In genomic region chr16:42908896-42909295, GRCm38 (mm10) we compare ENCODE assay signal across 14 mouse cellular contexts. TPM values are rescaled to one million over a fixed set of nuclear protein-coding genes. Genes with fewer than 3 reads are reported as not detected.
A peak's percentile ranks its signal among the peaks of the same experiment; 100 is the strongest.
DNase-seq lines count a peak whose midpoint lies in the region; ATAC-seq and TF ChIP-seq lines count a peak whose summit lies in the region.
"Had no signal": no experiment of that assay in that cellular context is flagged by ENCODE, and none has a peak within 500 bp of the region (broad histone marks: within the 10 kb centered on the region; RNA-seq: fewer than 3 reads in every experiment).

No protein-coding gene starts in this region.

- H3K4me3 ChIP-seq in forebrain, embryonic 14.5 days (ENCODE audit: low read depth, low read length): peak overlapping the region; percentile 12; the same call in 1 of the 2 replicates
- H3K4me3 ChIP-seq in forebrain, embryonic 12.5 days (replicated peaks): no peak overlapping the region
- H3K4me3 ChIP-seq in intestine, embryonic 14.5 days (ENCODE audit: low read depth, low read length): no peak overlapping the region
- H3K4me3 ChIP-seq in intestine, postnatal 0 days (ENCODE audit: low read depth, low read length): no peak overlapping the region
- peak overlapping the region; percentile 10; the same call in 1 of the 2 replicates for H3K4me3 ChIP-seq in liver, postnatal 0 days (ENCODE audit: low read depth, low read length)

- TF ChIP-seq EP300 in liver, postnatal 0 days (IDR thresholded peaks at IDR 0.05; ENCODE audit: low read depth): no peak

- peaks cover 10% of the 10 kb centered on the region for H3K4me1 ChIP-seq in forebrain, embryonic 14.5 days (ENCODE audit: control insufficient read depth, insufficient read depth, low read length)
- peaks cover 18% of the 10 kb centered on the region for H3K4me1 ChIP-seq in forebrain, embryonic 12.5 days
- no peaks in the 10 kb centered on the region for H3K4me1 ChIP-seq in intestine, embryonic 14.5 days (replicated peaks; ENCODE audit: control insufficient read depth, insufficient read depth, low read length)
- H3K4me1 ChIP-seq in intestine, postnatal 0 days (replicated peaks; ENCODE audit: control insufficient read depth, insufficient read depth, low read length): no peaks in the 10 kb centered on the region
- peaks cover 8% of the 10 kb centered on the region; the same call in 1 of the 2 replicates for H3K4me1 ChIP-seq in liver, postnatal 0 days (ENCODE audit: insufficient read depth)

- no peaks in the 10 kb centered on the region for H3K27me3 ChIP-seq in forebrain, embryonic 14.5 days (replicated peaks; ENCODE audit: control insufficient read depth, insufficient read depth, low read length)
- no peaks in the 10 kb centered on the region for H3K27me3 ChIP-seq in forebrain, embryonic 12.5 days
- no peaks in the 10 kb centered on the region for H3K27me3 ChIP-seq in intestine, embryonic 14.5 days (replicated peaks; ENCODE audit: control insufficient read depth, insufficient read depth, low read length)
- no peaks in the 10 kb centered on the region for H3K27me3 ChIP-seq in intestine, postnatal 0 days (replicated peaks; ENCODE audit: control insufficient read depth, insufficient read depth, low read length)
- no peaks in the 10 kb centered on the region for H3K27me3 ChIP-seq in liver, postnatal 0 days (ENCODE audit: insufficient read depth, low read length)
- H3K27me3 ChIP-seq: megakaryocyte, embryonic 14.5 days had no signal

- no peaks in the 10 kb centered on the region for H3K36me3 ChIP-seq in forebrain, embryonic 14.5 days (ENCODE audit: control insufficient read depth, insufficient read depth, low read length)
- no peaks in the 10 kb centered on the region for H3K36me3 ChIP-seq in forebrain, embryonic 12.5 days (replicated peaks)
- no peaks in the 10 kb centered on the region for H3K36me3 ChIP-seq in intestine, embryonic 14.5 days (ENCODE audit: control insufficient read depth, insufficient read depth, low read length)
- no peaks in the 10 kb centered on the region for H3K36me3 ChIP-seq in intestine, postnatal 0 days (ENCODE audit: control insufficient read depth, insufficient read depth)
- no peaks in the 10 kb centered on the region for H3K36me3 ChIP-seq in liver, postnatal 0 days (replicated peaks; ENCODE audit: insufficient read depth, low read length)

- peak overlapping the region; percentile 49 for H3K4me2 ChIP-seq in forebrain, embryonic 14.5 days (ENCODE audit: low read length)
- no peak overlapping the region for H3K4me2 ChIP-seq in forebrain, embryonic 12.5 days
- H3K4me2 ChIP-seq in intestine, embryonic 14.5 days (ENCODE audit: low read length): 0 out of 2 replicates have a peak overlapping the region, but pooled peaks have one; percentile 15
- no peak overlapping the region; the same call in 1 of the 2 replicates for H3K4me2 ChIP-seq in intestine, postnatal 0 days (replicated peaks; ENCODE audit: low read depth)
- peak overlapping the region; percentile 40; the same call in 1 of the 2 replicates for H3K4me2 ChIP-seq in liver, postnatal 0 days (ENCODE audit: low read depth, low read length)

- no peak for TF ChIP-seq CTCF in intestine, postnatal 0 days (IDR thresholded peaks at IDR 0.05; ENCODE audit: low read depth)
- no peak for TF ChIP-seq CTCF in liver, postnatal 0 days (IDR thresholded peaks at IDR 0.05; ENCODE audit: low read depth)

- DNase-seq in forebrain, embryonic 14.5 days (ENCODE audit: low spot score): no peak
- no peak for DNase-seq in intestine, embryonic 14.5 days (ENCODE audit: low spot score)
- DNase-seq in liver, postnatal 0 days: no peak
- DNase-seq in liver: no peak
- peak; percentile 12 for DNase-seq in naive thymus-derived CD4-positive, alpha-beta T cell, adult 2 months (ENCODE audit: low read depth)
- DNase-seq in urinary bladder, postnatal 25 days (ENCODE audit: low spot score): no peak
- DNase-seq: adrenal gland, postnatal 10 days; B cell, adult 2 months; cerebellum, postnatal 10 days; left cerebral cortex, postnatal 4 days had no signal

- H3K27ac ChIP-seq in forebrain, embryonic 14.5 days (ENCODE audit: low read depth, low read length): no peak overlapping the region
- no peak overlapping the region for H3K27ac ChIP-seq in forebrain, embryonic 12.5 days
- H3K27ac ChIP-seq in intestine, embryonic 14.5 days (ENCODE audit: low read depth): no peak overlapping the region
- no peak overlapping the region for H3K27ac ChIP-seq in intestine, postnatal 0 days (ENCODE audit: low read depth, low read length)
- no peak overlapping the region for H3K27ac ChIP-seq in liver, postnatal 0 days (ENCODE audit: low read depth)

- H3K9ac ChIP-seq in forebrain, embryonic 14.5 days (ENCODE audit: low read length): no peak overlapping the region
- H3K9ac ChIP-seq in forebrain, embryonic 12.5 days: no peak overlapping the region
- no peak overlapping the region for H3K9ac ChIP-seq in intestine, embryonic 14.5 days (ENCODE audit: low read length)
- no peak overlapping the region for H3K9ac ChIP-seq in intestine, postnatal 0 days (ENCODE audit: low read depth, low read length)
- no peak overlapping the region for H3K9ac ChIP-seq in liver, postnatal 0 days (replicated peaks)

- 61% methylated on average over 5 of the region's 5 CpGs for WGBS in forebrain, embryonic 14.5 days
- WGBS in forebrain, embryonic 12.5 days: 63% methylated on average over 5 of the region's 5 CpGs
- WGBS in intestine, embryonic 14.5 days: 71% methylated on average over 5 of the region's 5 CpGs
- WGBS in intestine, postnatal 0 days: 80% methylated on average over 5 of the region's 5 CpGs
- WGBS in liver, postnatal 0 days (ENCODE audit: insufficient replicate concordance): 76% methylated on average over 5 of the region's 5 CpGs

- H3K9me3 ChIP-seq in forebrain, embryonic 14.5 days (replicated peaks; ENCODE audit: control insufficient read depth, low read length): no peaks in the 10 kb centered on the region
- no peaks in the 10 kb centered on the region for H3K9me3 ChIP-seq in forebrain, embryonic 12.5 days
- no peaks in the 10 kb centered on the region for H3K9me3 ChIP-seq in intestine, embryonic 14.5 days (ENCODE audit: control insufficient read depth, low read length)
- no peaks in the 10 kb centered on the region for H3K9me3 ChIP-seq in intestine, postnatal 0 days (ENCODE audit: control insufficient read depth)
- no peaks in the 10 kb centered on the region for H3K9me3 ChIP-seq in liver, postnatal 0 days (ENCODE audit: low read length)
- H3K9me3 ChIP-seq: megakaryocyte, embryonic 14.5 days had no signal

- no peak for ATAC-seq in forebrain, embryonic 14.5 days
- ATAC-seq in forebrain, embryonic 12.5 days (ENCODE audit: low FRiP score): no peak
- ATAC-seq in intestine, embryonic 14.5 days (replicated peaks; ENCODE audit: low FRiP score, low TSS enrichment, low read depth): no peak
- ATAC-seq in intestine, postnatal 0 days: no peak
- no peak for ATAC-seq in liver, postnatal 0 days
- ATAC-seq: intestine, embryonic 16.5 days had no signal

RNA-seq across cellular contexts. Expression of gene Zbtb20, which starts 33.2 kb away (rescaled TPM):
- polyA plus RNA-seq in forebrain, embryonic 14.5 days (2014; fragmentation: Nextera tagmentation; extraction: Ambion mirVana): 41.0 and 86.0 TPM in 2 replicates
- 73.6 and 82.4 TPM in 2 replicates for polyA plus RNA-seq in forebrain, embryonic 12.5 days (2016; fragmentation: Nextera tagmentation; extraction: Ambion mirVana)
- polyA plus RNA-seq in intestine, embryonic 14.5 days (2014; fragmentation: Nextera tagmentation; extraction: Ambion mirVana): 26.9 and 27.3 TPM in 2 replicates
- polyA plus RNA-seq in intestine, postnatal 0 days (2015; fragmentation: Nextera tagmentation; extraction: Ambion mirVana): 10.6 and 13.3 TPM in 2 replicates
- 7.9 and 9.2 TPM in 2 replicates for polyA plus RNA-seq in liver, postnatal 0 days (2015; fragmentation: Nextera tagmentation; extraction: Ambion mirVana)

Comparison
In these comparisons a context has a peak if more than half of its experiments do, and no peak if none do; other contexts are left out.
1. H3K4me2 ChIP-seq: peak in forebrain, embryonic 14.5 days (single experiment), intestine, embryonic 14.5 days (single experiment) and liver, postnatal 0 days (single experiment); none in forebrain, embryonic 12.5 days (single experiment) and intestine, postnatal 0 days (single experiment).
2. H3K4me3 ChIP-seq: peak in forebrain, embryonic 14.5 days (single experiment) and liver, postnatal 0 days (single experiment); none in forebrain, embryonic 12.5 days (single experiment), intestine, embryonic 14.5 days (single experiment) and intestine, postnatal 0 days (single experiment).